Mouse (Mus musculus): Measurements from ENCODE around the gene Zdhhc7. TPM values are rescaled to one million over a fixed set of nuclear protein-coding genes. Genes with fewer than 3 reads are reported as not detected.

Gene Zdhhc7
- polyA plus RNA-seq, 1 experiment from 2014 or later: 25.9 TPM

- Histone ChIP-seq H3K27me3 (ENCODE audit: control insufficient read depth, insufficient read depth, low read length) (peaks cover 16% of the 10 kb centered on the region), H3K9ac (ENCODE audit: low read length) (no peak overlapping the region), H3K9me3 (ENCODE audit: control insufficient read depth, low read length) (no peaks in the 10 kb centered on the region), H3K4me2 (no peak overlapping the region), H3K4me1 (ENCODE audit: control insufficient read depth, insufficient read depth, low read length) (peaks cover 13% of the 10 kb centered on the region), H3K4me3 (ENCODE audit: low read depth, low read length) (no peak overlapping the region), H3K36me3 (ENCODE audit: control insufficient read depth, insufficient read depth, low read length) (no peaks in the 10 kb centered on the region), H3K27ac (ENCODE audit: low read depth, low read length) (no peak overlapping the region)
- DNase-seq (ENCODE audit: low spot score, missing footprints) (peak; percentile 62), ATAC-seq (ENCODE audit: low FRiP score) (no peak)
- 82% methylated on average over 4 of the region's 4 CpGs for WGBS
Observed at GRCm38 (mm10) chr8:120110966-120111365, 9.7 kb upstream of the Zdhhc7 start.

- H3K27ac ChIP-seq (ENCODE audit: low read depth, low read length): no peak overlapping the region
- WGBS: 75% methylated on average over 3 of the region's 3 CpGs
- no peak for ATAC-seq (ENCODE audit: low FRiP score)
- H3K9me3 ChIP-seq (ENCODE audit: control insufficient read depth, low read length): no peaks in the 10 kb centered on the region
- H3K36me3 ChIP-seq (ENCODE audit: control insufficient read depth, insufficient read depth, low read length): no peaks in the 10 kb centered on the region
- peak; percentile 54 for DNase-seq (ENCODE audit: low spot score, missing footprints)
- H3K4me3 ChIP-seq (ENCODE audit: low read depth, low read length): no peak overlapping the region
- no peaks in the 10 kb centered on the region; the same call in 1 of the 2 replicates for H3K27me3 ChIP-seq (ENCODE audit: control insufficient read depth, insufficient read depth, low read length)
- H3K9ac ChIP-seq (ENCODE audit: low read length): no peak overlapping the region
- H3K4me2 ChIP-seq: no peak overlapping the region
- peaks cover 6% of the 10 kb centered on the region for H3K4me1 ChIP-seq (ENCODE audit: control insufficient read depth, insufficient read depth, low read length)
Observed at GRCm38 (mm10) chr8:120109149-120109548, 7.9 kb upstream of the Zdhhc7 start.

DNA sequence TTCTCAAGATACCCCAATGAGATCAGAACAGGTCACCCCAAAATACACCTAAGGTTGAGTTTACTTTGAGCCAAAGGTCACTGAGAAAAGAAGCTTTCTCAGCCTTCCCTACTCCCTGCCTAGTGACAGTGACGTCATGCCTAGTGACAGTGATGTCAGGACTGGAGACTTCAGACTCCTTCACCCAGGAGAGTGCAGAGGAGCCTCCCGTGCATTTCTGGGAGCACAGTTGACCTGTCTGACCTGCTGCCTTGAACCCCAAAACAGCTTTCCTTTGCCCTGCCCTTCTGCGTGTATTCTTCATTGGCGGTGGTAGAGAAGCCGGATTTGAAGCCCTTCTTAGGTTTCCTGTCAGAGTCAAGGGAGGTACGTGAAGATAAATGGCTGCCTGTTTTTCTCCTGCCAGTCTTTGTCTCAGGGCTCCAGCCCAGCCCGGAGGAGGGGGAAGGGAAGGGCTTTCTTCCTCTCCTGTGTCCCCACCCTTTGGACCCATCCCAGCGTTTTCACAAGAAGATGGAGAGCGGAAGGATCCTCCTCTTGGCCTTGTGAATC is 3.5 kb upstream of the Zdhhc7 start:
- ATAC-seq (ENCODE audit: low FRiP score) (no peak), DNase-seq (ENCODE audit: low spot score, missing footprints) (no peak)
- Histone ChIP-seq H3K4me1 (ENCODE audit: control insufficient read depth, insufficient read depth, low read length) (peaks cover 17% of the 10 kb centered on the region), H3K27ac (ENCODE audit: low read depth, low read length) (no peak overlapping the region), H3K9ac (ENCODE audit: low read length) (no peak overlapping the region), H3K4me2 (no peak overlapping the region), H3K9me3 (ENCODE audit: control insufficient read depth, low read length) (no peaks in the 10 kb centered on the region), H3K27me3 (ENCODE audit: control insufficient read depth, insufficient read depth, low read length) (no peaks in the 10 kb centered on the region), H3K4me3 (ENCODE audit: low read depth, low read length) (no peak overlapping the region), H3K36me3 (ENCODE audit: control insufficient read depth, insufficient read depth, low read length) (no peaks in the 10 kb centered on the region)
- WGBS: 76% methylated on average over 9 of the region's 9 CpGs

- Histone ChIP-seq H3K36me3 (ENCODE audit: control insufficient read depth, insufficient read depth, low read length) (no peaks in the 10 kb centered on the region), H3K4me2 (no peak overlapping the region), H3K4me1 (ENCODE audit: control insufficient read depth, insufficient read depth, low read length) (peaks cover 20% of the 10 kb centered on the region), H3K9me3 (ENCODE audit: control insufficient read depth, low read length) (no peaks in the 10 kb centered on the region), H3K4me3 (ENCODE audit: low read depth, low read length) (no peak overlapping the region), H3K9ac (ENCODE audit: low read length) (no peak overlapping the region), H3K27ac (ENCODE audit: low read depth, low read length) (no peak overlapping the region), H3K27me3 (ENCODE audit: control insufficient read depth, insufficient read depth, low read length) (no peaks in the 10 kb centered on the region)
- no peak for DNase-seq (ENCODE audit: low spot score, missing footprints)
- 88% methylated on average over 9 of the region's 9 CpGs for WGBS
- no peak for ATAC-seq (ENCODE audit: low FRiP score)
Observed at GRCm38 (mm10) chr8:120103916-120104315, 2.6 kb upstream of the Zdhhc7 start.

DNA sequence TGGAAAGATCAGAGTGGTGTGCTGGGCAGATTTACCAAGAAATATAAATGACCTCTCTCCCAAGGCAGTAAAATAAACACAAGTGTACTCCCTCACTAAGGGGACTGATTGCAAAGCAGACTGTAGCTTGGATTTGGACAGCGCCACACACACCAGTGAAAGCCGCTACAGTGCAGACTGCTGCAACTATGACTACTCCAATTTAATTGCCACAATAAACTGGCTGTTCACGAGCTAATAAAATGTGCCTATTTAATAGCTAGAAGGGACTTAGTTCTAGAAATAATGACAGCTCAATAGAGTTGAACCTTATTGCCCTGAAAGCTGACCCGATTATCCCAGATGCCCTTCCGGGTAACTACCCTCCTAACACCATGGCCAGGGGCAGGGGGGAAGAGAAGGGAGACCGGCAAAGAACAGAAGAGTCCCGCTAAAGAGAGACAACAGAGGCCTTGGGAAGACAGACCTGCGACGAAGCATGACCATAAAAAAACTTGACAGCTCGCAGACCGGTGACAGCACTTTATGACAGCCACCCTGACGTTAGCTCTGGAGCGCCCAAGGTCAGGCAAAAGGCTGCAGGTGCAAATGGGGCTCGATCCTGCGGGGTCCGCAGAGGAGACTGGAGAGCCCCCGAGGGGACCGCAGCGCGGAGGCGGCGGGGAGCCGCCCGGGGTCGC is 754 bp downstream of the Zdhhc7 start:
- no peaks in the 10 kb centered on the region for H3K9me3 ChIP-seq (ENCODE audit: control insufficient read depth, low read length)
- 10% methylated on average over 24 of the region's 25 CpGs for WGBS
- DNase-seq (ENCODE audit: low spot score, missing footprints) (no peak), ATAC-seq (ENCODE audit: low FRiP score) (peak; percentile 12; the same call in 1 of the 2 replicates)
- peak overlapping the region; percentile 83 for H3K9ac ChIP-seq (ENCODE audit: low read length)
- H3K36me3 ChIP-seq (ENCODE audit: control insufficient read depth, insufficient read depth, low read length): no peaks in the 10 kb centered on the region
- H3K4me1 ChIP-seq (ENCODE audit: control insufficient read depth, insufficient read depth, low read length): peaks cover 20% of the 10 kb centered on the region
- peak overlapping the region; percentile 93 for H3K4me2 ChIP-seq
- H3K27me3 ChIP-seq (ENCODE audit: control insufficient read depth, insufficient read depth, low read length): no peaks in the 10 kb centered on the region; the same call in 1 of the 2 replicates
- peak overlapping the region; percentile 95 for H3K4me3 ChIP-seq (ENCODE audit: low read depth, low read length)
- H3K27ac ChIP-seq (ENCODE audit: low read depth, low read length): no peak overlapping the region; the same call in 1 of the 2 replicates

DNA sequence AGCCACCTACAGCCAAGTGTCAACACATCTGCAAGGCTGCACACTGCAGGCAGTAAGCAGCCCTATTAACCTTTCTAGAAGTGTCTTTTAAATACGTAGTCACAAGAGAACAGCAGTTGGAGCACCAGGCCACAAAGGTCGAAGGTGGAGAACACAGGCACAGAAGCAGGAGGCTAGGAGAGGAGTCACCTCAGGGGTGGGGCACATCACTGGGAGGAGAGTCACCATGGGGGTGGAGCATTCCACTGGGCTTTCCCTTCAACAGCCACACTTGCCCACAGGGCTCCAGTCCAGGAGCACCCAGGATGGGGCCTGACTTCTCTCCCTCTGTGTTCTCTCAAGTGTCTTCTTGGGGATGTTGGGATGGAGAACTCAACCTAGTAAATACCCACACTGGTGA is 4.8 kb downstream of the Zdhhc7 start:
- H3K36me3 ChIP-seq (ENCODE audit: control insufficient read depth, insufficient read depth, low read length): peaks cover 9% of the 10 kb centered on the region; the same call in 1 of the 2 replicates
- peaks cover 11% of the 10 kb centered on the region for H3K4me1 ChIP-seq (ENCODE audit: control insufficient read depth, insufficient read depth, low read length)
- H3K27ac ChIP-seq (ENCODE audit: low read depth, low read length): no peak overlapping the region
- H3K27me3 ChIP-seq (ENCODE audit: control insufficient read depth, insufficient read depth, low read length): no peaks in the 10 kb centered on the region; the same call in 1 of the 2 replicates
- ATAC-seq (ENCODE audit: low FRiP score): no peak
- DNase-seq (ENCODE audit: low spot score, missing footprints): no peak
- WGBS: 86% methylated on average over 2 of the region's 2 CpGs
- H3K4me3 ChIP-seq (ENCODE audit: low read depth, low read length): no peak overlapping the region
- H3K9ac ChIP-seq (ENCODE audit: low read length): no peak overlapping the region
- no peak overlapping the region for H3K4me2 ChIP-seq
- H3K9me3 ChIP-seq (ENCODE audit: control insufficient read depth, low read length): no peaks in the 10 kb centered on the region

- ATAC-seq (ENCODE audit: low FRiP score) (no peak), DNase-seq (ENCODE audit: low spot score, missing footprints) (no peak)
- H3K9ac ChIP-seq (ENCODE audit: low read length): no peak overlapping the region
- H3K36me3 ChIP-seq (ENCODE audit: control insufficient read depth, insufficient read depth, low read length): peaks cover 12% of the 10 kb centered on the region; the same call in 1 of the 2 replicates
- H3K27me3 ChIP-seq (ENCODE audit: control insufficient read depth, insufficient read depth, low read length): no peaks in the 10 kb centered on the region; the same call in 1 of the 2 replicates
- no peak overlapping the region for H3K4me3 ChIP-seq (ENCODE audit: low read depth, low read length)
- H3K9me3 ChIP-seq (ENCODE audit: control insufficient read depth, low read length): no peaks in the 10 kb centered on the region
- peaks cover 3% of the 10 kb centered on the region; the same call in 1 of the 2 replicates for H3K4me1 ChIP-seq (ENCODE audit: control insufficient read depth, insufficient read depth, low read length)
- WGBS: 93% methylated on average over 10 of the region's 10 CpGs
- H3K27ac ChIP-seq (ENCODE audit: low read depth, low read length): no peak overlapping the region
- no peak overlapping the region for H3K4me2 ChIP-seq
Observed at GRCm38 (mm10) chr8:120094801-120095200, 6.5 kb downstream of the Zdhhc7 start.

- no peak overlapping the region for H3K27ac ChIP-seq (ENCODE audit: low read depth, low read length)
- DNase-seq (ENCODE audit: low spot score, missing footprints): peak; percentile 69
- H3K9ac ChIP-seq (ENCODE audit: low read length): no peak overlapping the region
- H3K27me3 ChIP-seq (ENCODE audit: control insufficient read depth, insufficient read depth, low read length): no peaks in the 10 kb centered on the region; the same call in 1 of the 2 replicates
- H3K4me2 ChIP-seq: no peak overlapping the region
- no peak for ATAC-seq (ENCODE audit: low FRiP score)
- no peak overlapping the region for H3K4me3 ChIP-seq (ENCODE audit: low read depth, low read length)
- H3K9me3 ChIP-seq (ENCODE audit: control insufficient read depth, low read length): no peaks in the 10 kb centered on the region
- peaks cover 12% of the 10 kb centered on the region; the same call in 1 of the 2 replicates for H3K36me3 ChIP-seq (ENCODE audit: control insufficient read depth, insufficient read depth, low read length)
- H3K4me1 ChIP-seq (ENCODE audit: control insufficient read depth, insufficient read depth, low read length): no peaks in the 10 kb centered on the region
- WGBS: 90% methylated on average over 3 of the region's 3 CpGs
Observed at GRCm38 (mm10) chr8:120093103-120093502, 8.2 kb downstream of the Zdhhc7 start.

- Histone ChIP-seq H3K36me3 (ENCODE audit: control insufficient read depth, insufficient read depth, low read length) (peaks cover 27% of the 10 kb centered on the region), H3K27me3 (ENCODE audit: control insufficient read depth, insufficient read depth, low read length) (no peaks in the 10 kb centered on the region), H3K4me2 (no peak overlapping the region), H3K4me3 (ENCODE audit: low read depth, low read length) (no peak overlapping the region), H3K9ac (ENCODE audit: low read length) (no peak overlapping the region), H3K27ac (ENCODE audit: low read depth, low read length) (no peak overlapping the region), H3K4me1 (ENCODE audit: control insufficient read depth, insufficient read depth, low read length) (no peaks in the 10 kb centered on the region), H3K9me3 (ENCODE audit: control insufficient read depth, low read length) (no peaks in the 10 kb centered on the region)
- ATAC-seq (ENCODE audit: low FRiP score) (no peak), DNase-seq (ENCODE audit: low spot score, missing footprints) (no peak)
- 93% methylated on average over 3 of the region's 3 CpGs for WGBS
Observed at GRCm38 (mm10) chr8:120091032-120091431, 10.2 kb downstream of the Zdhhc7 start.
